Mouse (Mus musculus) liver, adult 2 months (tissue): Measurements from ENCODE around the gene Palm. TPM values are rescaled to one million over a fixed set of nuclear protein-coding genes. Genes with fewer than 3 reads are reported as not detected.

Source experiments
- DNase-seq: peaks from one replicate; pipeline ENCODE4 v3.0.0-alpha.2; 2011; ENCODE audit warnings: low read depth, low spot score; ENCODE audit errors: extremely low read depth
- H3K27ac ChIP-seq: fragments of 200-500 bp; replicated peaks from 2 replicates; pipeline ENCODE4 v1.5.1; 2012; ENCODE audit warnings: low read depth, mild to moderate bottlenecking, control low read depth, inconsistent platforms, low read length; ENCODE audit not compliant: insufficient read depth
- H3K27me3 ChIP-seq: fragments of 200-500 bp; 2 replicates; pipeline ENCODE4 v1.6.1; 2012; ENCODE audit warnings: mild to moderate bottlenecking, moderate library complexity, low read length, inconsistent platforms; ENCODE audit not compliant: control insufficient read depth, insufficient read depth
- H3K36me3 ChIP-seq: fragments of 200-500 bp; 2 replicates; pipeline ENCODE4 v1.6.1; 2012; ENCODE audit warnings: low read length, inconsistent platforms; ENCODE audit not compliant: control insufficient read depth, insufficient read depth
- H3K4me1 ChIP-seq: fragments of 200-500 bp; 2 replicates; pipeline ENCODE4 v1.6.1; 2011; ENCODE audit warnings: low read length; ENCODE audit not compliant: control insufficient read depth, insufficient read depth
- H3K4me3 ChIP-seq: fragments of 200-500 bp; 2 replicates; pipeline ENCODE4 v1.5.1; 2011; ENCODE audit warnings: low read depth, mild to moderate bottlenecking, control low read depth, low read length, moderate library complexity; ENCODE audit not compliant: insufficient read depth
- H3K79me2 ChIP-seq: fragments of 200-500 bp; 2 replicates; pipeline ENCODE4 v1.6.1; 2012; ENCODE audit warnings: inconsistent platforms, mild to moderate bottlenecking, low read length, moderate library complexity; ENCODE audit not compliant: control insufficient read depth, insufficient read depth
- H3K9ac ChIP-seq: fragments of 200-500 bp; 2 replicates; pipeline ENCODE4 v1.6.1; 2012; ENCODE audit warnings: low read depth, mild to moderate bottlenecking, control low read depth, inconsistent platforms, low read length
- CTCF ChIP-seq: fragments of 200-500 bp; IDR thresholded peaks from 2 replicates; pipeline ENCODE4 v1.5.1; 2011; ENCODE audit warnings: low read depth, low read length, control low read depth
- POLR2A ChIP-seq: fragments of 200-500 bp; IDR thresholded peaks from 2 replicates; pipeline ENCODE4 v1.6.1; 2011; ENCODE audit warnings: low read length, control low read depth; ENCODE audit not compliant: insufficient read depth; ENCODE audit errors: extremely low read depth
- whole genome bisulfite sequencing: fragments of 180-500 bp; shearing (Covaris S2); methylation state at CpG from one replicate; pipeline ENCODE4 v1.1.7; 2018; 5-methylcytosine and 5-hydroxymethylcytosine counted together
- polyA plus RNA-seq: library from polyadenylated mRNA; depleted of rRNA; stranded (reverse); fragments of >200 nt; gene quantifications from 2 replicates; pipeline ENCODE4 v1.2.3, GENCODE M21; 2012
- total RNA-seq: library from RNA; depleted of rRNA; stranded (reverse); fragments of >200 nt; gene quantifications from 2 replicates; pipeline ENCODE4 v1.2.3, GENCODE M21; 2014

The Palm gene
- total and polyA plus RNA-seq, 2 experiments = 0.92 to 1.9 TPM

GRCm38 (mm10) chr10:79860079-79860911 lies 66.9 kb downstream of the Palm start:
- no peak for TF ChIP-seq POLR2A
- TF ChIP-seq CTCF = no peak
- WGBS = 95% methylated on average over 26 of the region's 26 CpGs
- H3K79me2 ChIP-seq = peaks cover 37% of the 10 kb centered on the region
- no peak overlapping the region for H3K4me3 ChIP-seq
- no peak overlapping the region for H3K9ac ChIP-seq
- H3K36me3 ChIP-seq = peaks cover 25% of the 10 kb centered on the region
- peaks cover 22% of the 10 kb centered on the region for H3K4me1 ChIP-seq
- no peak overlapping the region for H3K27ac ChIP-seq
- DNase-seq = no peak
- H3K27me3 ChIP-seq = no peaks in the 10 kb centered on the region

- 75% methylated on average over 25 of the region's 25 CpGs for WGBS
- no peak overlapping the region for H3K9ac ChIP-seq
- H3K4me3 ChIP-seq = no peak overlapping the region
- no peak for TF ChIP-seq POLR2A
- no peak for TF ChIP-seq CTCF
- DNase-seq = no peak
- peaks cover 28% of the 10 kb centered on the region for H3K79me2 ChIP-seq
- H3K36me3 ChIP-seq = peaks cover 25% of the 10 kb centered on the region
- no peak overlapping the region for H3K27ac ChIP-seq
- H3K4me1 ChIP-seq = peaks cover 19% of the 10 kb centered on the region
- no peaks in the 10 kb centered on the region for H3K27me3 ChIP-seq
These were observed 68.1 kb downstream of the Palm start for GRCm38 (mm10) chr10:79861230-79862048.

DNA sequence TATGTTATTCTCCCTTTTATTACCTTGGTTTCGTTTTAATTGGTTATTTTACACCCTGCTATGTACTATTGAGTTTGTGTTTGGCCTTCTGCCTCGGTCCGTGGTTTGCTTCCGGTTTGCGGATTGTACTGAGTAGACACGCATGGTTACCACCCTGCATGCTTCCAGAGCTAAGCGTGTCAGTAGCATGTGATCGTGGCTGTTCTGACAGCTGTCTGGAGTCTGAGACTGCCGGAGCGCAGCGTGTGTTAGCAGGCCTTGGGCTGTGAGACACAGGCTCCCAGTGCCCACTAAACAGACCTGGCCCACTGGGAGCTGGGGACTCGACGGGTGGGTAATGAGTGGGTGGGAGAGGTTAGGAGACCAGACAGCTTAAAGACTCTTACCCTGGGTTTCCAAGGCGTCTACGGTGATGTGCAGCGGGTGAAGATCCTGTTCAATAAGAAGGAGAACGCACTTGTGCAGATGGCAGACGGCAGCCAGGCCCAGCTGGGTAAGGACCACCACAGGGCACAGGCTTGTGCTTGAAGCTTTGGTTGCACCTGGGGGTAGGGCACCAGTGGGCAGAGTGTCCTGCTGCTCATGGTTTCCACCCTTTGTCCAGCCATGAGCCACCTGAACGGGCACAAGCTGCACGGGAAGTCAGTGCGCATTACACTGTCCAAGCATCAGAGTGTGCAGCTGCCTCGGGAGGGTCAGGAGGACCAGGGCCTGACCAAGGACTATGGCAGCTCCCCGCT lies 68.8 kb downstream of the Palm start:
- no peaks in the 10 kb centered on the region for H3K27me3 ChIP-seq
- peaks cover 21% of the 10 kb centered on the region for H3K79me2 ChIP-seq
- peaks cover 25% of the 10 kb centered on the region for H3K36me3 ChIP-seq
- no peak overlapping the region for H3K9ac ChIP-seq
- DNase-seq = no peak
- H3K4me1 ChIP-seq = peaks cover 11% of the 10 kb centered on the region
- 90% methylated on average over 23 of the region's 23 CpGs for WGBS
- no peak overlapping the region for H3K27ac ChIP-seq
- no peak overlapping the region for H3K4me3 ChIP-seq
- TF ChIP-seq POLR2A = no peak
- no peak for TF ChIP-seq CTCF

DNA sequence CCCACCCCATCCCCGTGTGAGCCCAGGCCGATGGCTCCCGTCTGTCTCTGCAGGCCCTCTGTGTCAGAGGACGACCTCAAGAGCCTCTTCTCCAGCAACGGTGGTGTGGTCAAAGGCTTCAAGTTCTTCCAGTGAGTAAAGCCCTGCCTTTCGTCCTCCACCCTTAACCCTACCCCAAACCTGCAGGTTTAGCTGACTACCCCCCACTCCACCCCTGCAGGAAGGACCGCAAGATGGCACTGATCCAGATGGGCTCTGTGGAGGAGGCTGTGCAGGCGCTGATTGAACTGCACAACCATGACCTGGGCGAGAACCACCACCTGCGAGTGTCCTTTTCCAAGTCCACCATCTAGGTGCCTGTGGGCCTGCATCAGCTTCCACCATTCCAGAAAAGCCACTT lies 69.6 kb downstream of the Palm start:
- H3K36me3 ChIP-seq = peaks cover 25% of the 10 kb centered on the region
- H3K9ac ChIP-seq = no peak overlapping the region
- DNase-seq = no peak

DNA sequence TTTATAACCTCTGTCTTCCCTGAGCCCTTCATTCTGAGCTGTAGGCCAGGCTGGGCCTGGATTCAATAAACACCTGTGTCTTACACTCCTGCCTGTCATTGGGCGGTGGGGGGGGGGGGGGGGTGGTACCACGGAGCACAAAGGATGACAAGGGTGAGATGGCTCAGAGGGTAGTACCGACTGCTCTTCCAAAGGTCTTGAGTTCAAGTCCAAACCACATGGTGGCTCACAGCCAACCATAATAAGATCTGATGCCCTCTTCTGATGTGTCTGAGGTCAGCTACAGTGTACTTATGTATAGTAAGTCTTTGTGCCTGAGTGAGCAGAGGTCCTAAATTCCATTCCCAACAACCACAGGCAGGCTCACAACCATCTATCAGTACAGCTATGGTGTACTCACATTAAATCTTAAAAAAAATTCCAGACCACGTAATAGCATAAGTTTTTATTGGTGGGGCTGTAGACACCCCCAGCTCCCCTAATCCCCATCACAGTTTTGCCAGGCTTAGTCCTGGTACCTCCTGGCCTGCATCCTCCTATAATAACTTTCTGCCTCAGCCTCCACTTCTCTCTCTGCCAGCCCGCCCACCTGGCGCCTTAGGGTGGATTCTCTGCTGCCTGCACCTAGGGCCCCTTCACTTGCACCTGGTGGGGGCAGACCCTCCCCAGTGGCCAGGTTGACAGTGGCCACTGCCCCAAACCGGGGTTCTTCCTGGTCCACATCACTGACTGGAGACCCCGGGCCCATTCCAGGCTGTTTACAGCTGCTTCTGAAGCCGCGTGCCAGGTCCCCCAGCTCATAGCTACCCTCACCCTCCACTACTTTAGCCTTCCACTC lies 71.2 kb downstream of the Palm start:
- no peaks in the 10 kb centered on the region; the same call in 1 of the 2 replicates for H3K4me1 ChIP-seq
- H3K27ac ChIP-seq = no peak overlapping the region
- TF ChIP-seq CTCF = no peak
- TF ChIP-seq POLR2A = no peak
- H3K27me3 ChIP-seq = no peaks in the 10 kb centered on the region
- H3K4me3 ChIP-seq = no peak overlapping the region
- H3K79me2 ChIP-seq = peaks cover 6% of the 10 kb centered on the region; the same call in 1 of the 2 replicates
- DNase-seq = peak; percentile 45
- peaks cover 21% of the 10 kb centered on the region for H3K36me3 ChIP-seq
- WGBS = 60% methylated on average over 10 of the region's 10 CpGs
- no peak overlapping the region for H3K9ac ChIP-seq

More for the DNA sequence above, 69.6 kb downstream of the Palm start:
- H3K27ac ChIP-seq = no peak overlapping the region
- no peak for TF ChIP-seq POLR2A
- no peak for TF ChIP-seq CTCF
- no peaks in the 10 kb centered on the region for H3K27me3 ChIP-seq
- peaks cover 5% of the 10 kb centered on the region for H3K4me1 ChIP-seq
- 79% methylated on average over 10 of the region's 10 CpGs for WGBS
- H3K4me3 ChIP-seq = no peak overlapping the region
- H3K79me2 ChIP-seq = peaks cover 14% of the 10 kb centered on the region; the same call in 1 of the 2 replicates
